Mouse (Mus musculus): ENCODE measurements around the gene Cox7a2.

The Cox7a2 gene

DNA sequence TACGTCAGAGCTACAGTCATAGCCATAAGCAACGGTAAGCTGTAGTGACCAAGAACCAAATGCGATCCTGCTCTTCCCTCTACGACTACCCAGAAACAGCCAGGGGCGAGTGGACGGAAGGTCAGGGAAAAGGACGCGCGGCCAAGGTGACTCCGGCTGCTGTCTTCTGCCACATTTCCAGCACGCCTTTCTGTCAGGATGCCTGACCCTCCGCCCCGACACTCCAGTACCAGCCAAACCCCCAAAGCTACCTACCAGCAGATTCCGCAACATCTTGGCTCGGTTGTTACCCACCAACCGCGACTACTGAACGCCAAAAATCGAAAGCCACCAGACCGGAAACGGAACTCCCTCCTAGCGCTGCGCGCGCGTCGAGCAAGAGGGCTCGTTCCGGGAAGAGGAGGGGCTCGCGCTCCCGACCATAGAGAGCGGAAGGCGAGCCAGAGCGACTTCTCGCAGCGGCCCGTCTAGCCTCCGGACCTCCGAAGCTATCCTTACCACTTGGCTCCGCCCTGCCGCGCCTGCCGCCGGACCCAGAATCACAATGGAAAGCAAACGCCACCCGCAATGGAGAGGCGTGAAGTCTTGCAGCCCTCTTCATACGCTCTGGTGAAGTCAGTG, at the start of gene Cox7a2:
TSS of gene Cox7a2 (minus strand) at position 494 of the 621 bp plus-strand sequence.
- DNase-seq = peak; percentile 95 to 97

- no peak for DNase-seq
Measured at GRCm38 (mm10) chr9:79809411-79809810, 49.7 kb upstream of the Cox7a2 start.

GRCm38 (mm10) chr9:79807178-79807577, 47.5 kb upstream of the Cox7a2 start:
- DNase-seq = no peak

DNA sequence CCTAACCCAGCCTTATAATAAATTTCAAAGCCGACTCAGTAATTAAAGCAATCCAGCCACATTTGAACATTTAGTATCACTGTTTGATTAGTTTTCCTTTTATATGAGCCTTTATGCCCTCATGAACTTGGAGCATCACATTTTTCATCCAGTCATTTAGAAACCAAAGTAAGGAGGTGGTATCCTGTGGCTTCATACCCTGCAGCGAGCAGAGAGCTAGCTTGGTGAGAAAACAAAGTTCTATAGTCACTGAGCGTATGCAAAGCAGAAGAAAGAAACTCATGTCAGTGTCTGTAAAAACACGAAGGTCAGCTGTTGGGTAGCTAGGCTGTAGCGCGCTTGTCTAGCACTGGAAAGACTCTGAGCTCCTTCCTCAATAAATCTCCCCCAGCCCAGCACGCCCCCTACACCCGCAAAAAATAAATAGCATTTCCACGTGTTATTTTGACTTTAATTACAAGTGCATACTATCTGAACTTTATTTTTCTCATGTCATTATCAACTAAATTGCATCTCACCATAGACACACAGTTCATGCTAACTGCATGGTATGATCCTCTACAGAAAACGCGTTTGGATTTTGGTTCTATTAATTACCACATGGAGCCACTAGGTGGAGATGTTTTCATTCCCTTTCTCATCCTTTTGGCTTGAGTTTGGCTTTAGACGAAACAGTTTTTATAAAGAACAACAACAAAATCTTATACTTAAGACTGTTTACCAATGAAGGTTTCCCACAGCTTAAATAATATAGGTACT, 46.8 kb upstream of the Cox7a2 start:
- no peak for DNase-seq

GRCm38 (mm10) chr9:79805426-79805825, 45.7 kb upstream of the Cox7a2 start:
- no peak for DNase-seq

DNA sequence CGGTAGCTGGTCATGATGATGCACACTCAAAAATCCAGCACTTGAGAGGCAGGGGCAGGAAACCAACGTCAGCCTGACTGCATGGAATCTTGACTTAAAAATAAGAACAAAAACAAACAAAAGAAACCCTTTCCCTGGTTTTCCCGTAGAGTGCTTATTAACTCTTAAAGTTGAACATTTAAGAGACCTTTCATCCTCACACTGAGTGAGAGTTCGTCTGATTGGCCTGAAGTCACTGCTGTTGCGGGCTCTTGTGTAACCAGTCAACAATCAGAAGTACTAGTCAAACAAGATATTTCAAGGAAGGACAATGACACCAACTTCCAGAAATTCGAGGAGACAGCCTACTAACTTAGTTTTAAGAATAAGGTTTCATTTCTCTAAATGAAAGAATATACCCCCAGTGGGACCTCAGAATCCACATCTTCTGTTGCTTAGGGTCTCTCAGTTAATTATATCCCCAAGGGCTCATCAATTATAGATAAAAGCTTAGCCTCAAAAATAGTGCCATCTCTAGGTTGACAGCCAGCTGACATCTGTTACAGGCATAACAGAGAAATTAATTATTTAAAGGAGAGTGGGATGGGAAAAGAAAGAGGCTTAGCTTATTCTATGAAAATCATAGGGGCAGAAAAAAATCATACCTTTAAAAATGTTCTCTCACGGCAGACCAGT, 36.9 kb upstream of the Cox7a2 start:
- no peak for DNase-seq

DNA sequence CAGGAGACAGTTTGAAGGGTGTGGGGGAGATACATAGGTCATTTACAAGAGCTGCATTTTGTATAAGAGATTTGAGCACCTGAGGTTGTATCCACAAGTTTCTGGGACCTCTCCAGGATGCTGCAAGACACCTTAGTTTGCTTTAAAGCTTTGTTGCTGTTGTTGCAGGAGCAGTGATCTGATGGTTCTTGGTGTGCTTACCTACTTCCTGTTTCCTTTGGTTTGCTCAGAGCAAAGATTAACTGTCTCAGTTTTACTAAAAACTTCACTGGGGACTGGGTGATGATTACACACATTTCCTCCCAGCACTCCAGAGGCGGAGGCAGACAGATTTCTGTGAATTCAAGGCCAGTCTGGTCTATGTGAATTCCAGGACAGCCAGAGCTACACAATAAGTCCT, 35.4 kb upstream of the Cox7a2 start:
- DNase-seq = no peak

- peak; percentile 95 to 99 for DNase-seq
Measured at GRCm38 (mm10) chr9:79792841-79793835, 33.5 kb upstream of the Cox7a2 start, which contains the start of gene Tmem30a. TSS of gene Tmem30a (minus strand) at chr9:79793507.

DNA sequence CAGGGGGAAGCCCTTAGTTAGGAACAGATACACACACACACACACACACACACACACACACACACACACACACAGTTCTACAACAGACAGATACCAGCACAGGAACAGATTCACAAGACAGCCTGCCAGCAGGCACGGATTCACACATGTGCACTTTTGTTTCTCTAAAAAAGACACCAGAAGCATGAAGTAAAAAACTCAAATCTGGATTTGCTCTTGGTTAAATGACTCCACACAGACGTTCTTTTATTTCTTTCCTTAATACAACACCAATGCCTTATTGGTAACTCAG, 26.1 kb upstream of the Cox7a2 start:
- no peak for DNase-seq

DNA sequence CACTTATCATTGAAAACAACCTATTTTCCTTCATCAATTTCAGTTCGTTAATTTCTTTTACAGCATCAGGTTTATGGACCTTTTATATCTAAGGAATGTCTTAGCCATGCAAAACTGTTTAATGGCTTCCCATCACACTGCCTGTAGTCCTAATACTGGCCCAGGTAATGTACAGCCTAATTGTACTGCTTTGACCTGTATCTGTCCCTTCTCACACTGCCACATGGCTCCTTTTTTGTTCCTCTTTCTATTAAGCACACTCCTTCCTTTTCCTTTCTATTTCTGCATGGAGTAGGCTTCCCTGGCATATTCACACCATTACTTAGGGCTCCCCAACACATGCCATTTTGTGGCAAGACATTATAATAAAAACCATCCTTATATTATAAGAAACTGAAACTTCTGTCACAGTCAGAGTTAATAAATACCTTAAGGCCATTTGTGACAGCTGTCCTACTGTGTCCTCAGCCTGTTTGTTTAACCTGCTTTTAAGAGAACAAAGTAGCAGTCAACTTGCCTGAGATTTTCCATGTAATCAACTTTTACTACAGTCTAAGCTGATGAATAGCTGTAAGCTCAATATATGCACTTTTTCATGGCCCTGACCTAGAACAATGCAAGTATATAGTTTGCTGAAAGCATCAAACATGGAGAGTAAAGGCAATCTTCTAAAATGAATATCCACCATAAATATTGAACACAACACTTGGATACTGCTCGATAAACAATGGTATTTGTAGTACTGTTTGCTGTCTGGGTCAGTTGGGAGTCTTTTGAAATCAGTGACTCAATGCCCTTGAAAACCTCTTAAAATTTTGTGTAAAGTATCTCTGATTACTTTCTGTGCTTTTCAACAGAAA, 25.5 kb upstream of the Cox7a2 start:
- DNase-seq = no peak

DNA sequence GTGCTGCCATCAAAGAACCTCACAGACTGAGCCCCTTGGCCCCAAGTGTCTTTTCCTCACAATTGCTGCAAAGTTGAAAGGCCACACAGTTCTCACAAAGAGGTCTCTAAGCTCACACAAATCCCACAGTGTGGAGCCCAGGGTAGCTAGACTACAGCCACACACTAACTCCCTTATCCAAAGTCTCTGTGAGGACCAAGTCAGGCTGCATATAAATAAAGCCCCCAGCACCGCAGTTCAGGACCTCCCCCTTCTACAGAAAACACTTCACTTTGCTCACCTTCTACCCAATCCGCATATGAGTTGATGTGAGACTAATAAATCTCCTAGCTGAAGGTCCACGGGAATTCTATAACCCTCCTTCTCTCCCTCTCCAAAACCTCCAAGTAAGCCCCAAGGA, 24.8 kb upstream of the Cox7a2 start:
- no peak for DNase-seq

DNA sequence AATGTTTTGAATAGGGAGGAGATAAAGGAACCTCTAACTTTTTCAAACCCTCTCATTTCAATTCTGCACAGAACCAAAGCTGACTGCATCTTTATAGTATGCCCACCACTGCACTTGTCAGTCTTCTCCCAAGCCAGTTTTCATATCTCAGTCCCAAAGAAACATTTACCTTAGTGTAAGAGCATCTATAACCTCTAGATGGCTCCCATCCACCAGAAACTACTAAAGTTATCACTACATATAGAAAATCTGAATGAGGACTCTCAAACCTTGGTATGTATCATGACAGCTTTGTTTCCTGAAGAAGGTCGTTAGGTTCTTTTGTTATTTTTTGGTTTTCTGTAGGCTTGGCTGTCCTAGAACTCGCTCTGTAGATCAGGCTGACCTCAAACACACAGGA, 19.7 kb upstream of the Cox7a2 start:
- DNase-seq = no peak

- DNase-seq = no peak
Measured at GRCm38 (mm10) chr9:79766991-79767545, 7.4 kb upstream of the Cox7a2 start.

DNA sequence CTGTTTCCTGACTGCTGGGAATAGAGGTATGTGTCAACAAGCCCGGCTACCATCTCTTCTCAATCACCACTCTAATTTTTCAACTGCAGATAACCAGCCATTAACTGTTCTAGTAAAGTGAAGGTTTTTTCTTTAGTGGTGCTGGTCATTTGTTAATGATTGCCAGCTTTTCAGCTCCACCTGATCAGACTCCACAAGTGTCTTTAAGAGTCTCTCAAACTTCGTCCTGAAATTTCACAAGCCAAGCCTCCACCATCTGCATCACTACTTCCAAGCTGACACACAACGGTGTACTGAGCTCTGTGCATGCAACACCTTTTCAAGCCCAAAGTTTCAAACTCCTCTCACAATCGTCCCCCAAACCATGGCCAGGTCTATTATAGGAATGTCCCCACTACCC, 5.7 kb upstream of the Cox7a2 start:
- peak in 1 of 2 experiments; percentile 15 for DNase-seq

DNA sequence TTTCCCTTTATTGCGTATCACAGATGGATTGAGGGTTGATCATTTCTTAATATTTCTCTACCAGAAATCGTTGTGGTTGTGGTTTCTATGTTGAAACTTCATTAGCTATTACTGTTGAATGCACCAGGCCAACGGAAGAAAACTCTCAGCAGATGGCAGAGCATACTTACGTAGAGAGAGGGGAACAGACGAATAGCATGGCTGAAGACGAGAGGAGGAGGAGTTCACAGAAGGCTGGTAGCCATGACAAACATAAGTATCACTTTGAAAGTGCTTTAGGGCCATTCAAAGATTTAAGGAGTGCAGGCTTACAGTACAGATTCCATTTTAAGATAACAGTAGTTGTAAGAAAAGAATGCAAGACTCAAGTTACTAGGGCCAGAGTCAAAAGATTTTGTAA, 2.8 kb upstream of the Cox7a2 start:
- peak in 1 of 2 experiments; percentile 21 for DNase-seq

DNA sequence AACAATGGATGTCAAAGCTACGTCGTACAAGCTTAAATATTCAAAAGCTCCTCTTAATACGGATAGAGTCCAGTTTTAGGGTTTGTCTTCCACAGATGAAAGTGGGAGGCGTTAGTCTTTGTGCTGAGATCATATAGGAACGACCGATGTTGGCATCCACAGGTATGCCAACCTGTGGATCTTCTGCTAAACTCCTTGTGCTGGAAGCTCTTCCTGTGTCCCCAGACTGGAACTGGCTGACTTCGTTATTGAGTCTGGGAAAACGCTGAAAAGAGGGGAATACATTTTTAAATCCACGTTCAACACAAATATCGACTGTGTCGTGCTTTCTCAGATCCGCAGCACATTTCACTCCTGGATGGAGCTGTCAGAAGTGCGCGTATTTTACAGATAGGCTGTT, 398 bp upstream of the Cox7a2 start:
- DNase-seq = no peak

DNA sequence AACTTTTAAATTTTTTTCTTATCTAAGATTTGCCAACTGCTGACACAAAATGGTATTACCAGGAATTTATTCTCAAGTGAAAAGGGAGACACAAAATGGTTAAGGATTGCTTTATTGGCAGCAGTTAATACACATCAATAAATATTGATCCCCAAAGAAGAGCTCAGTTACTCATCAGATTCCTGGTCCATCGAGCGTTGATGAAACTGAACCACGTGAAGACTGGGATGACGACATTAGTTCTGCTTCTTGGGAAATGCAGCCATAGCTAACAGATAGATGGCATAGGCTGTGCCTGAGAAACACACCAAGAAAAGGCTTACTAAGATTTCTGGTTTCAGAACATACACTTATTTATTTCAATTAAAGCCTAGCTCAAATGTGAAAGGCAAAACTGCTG, 4.4 kb downstream of the Cox7a2 start:
- no peak for DNase-seq

GRCm38 (mm10) chr9:79751846-79752245, 7.8 kb downstream of the Cox7a2 start:
- DNase-seq = no peak

- no peak for DNase-seq
Measured at GRCm38 (mm10) chr9:79750709-79751108, 9.0 kb downstream of the Cox7a2 start.

- DNase-seq = no peak
Measured at GRCm38 (mm10) chr9:79745036-79745435, 14.6 kb downstream of the Cox7a2 start.

DNA sequence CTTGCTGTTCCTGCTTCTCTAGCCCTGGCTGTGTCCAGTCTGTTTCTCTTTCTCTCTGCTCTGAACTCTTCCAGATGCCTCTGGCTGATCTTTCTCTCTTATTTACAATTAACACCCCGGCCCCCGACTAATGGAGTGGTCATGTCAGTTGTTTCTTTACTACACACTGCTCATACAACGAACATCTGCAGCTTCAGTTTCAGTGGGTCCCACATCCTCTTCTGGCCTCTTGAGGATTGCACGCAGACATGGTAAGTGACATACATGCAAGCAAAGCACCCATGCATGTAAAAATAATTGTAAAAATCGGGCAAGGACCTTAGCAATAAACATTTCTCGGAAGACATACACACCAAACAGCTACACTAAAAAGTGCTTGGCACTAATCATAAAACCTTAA, 24.1 kb downstream of the Cox7a2 start:
- DNase-seq = no peak

- DNase-seq = no peak
Measured at GRCm38 (mm10) chr9:79730301-79730700, 29.4 kb downstream of the Cox7a2 start.

Data from lung, postnatal 4 days (tissue).